Mouse (Mus musculus) E14TG2a.4 (cell line): ENCODE measurements around the gene Gpr146.

Experiments
- CTCF ChIP-seq: conservative IDR thresholded peaks from 2 replicates; pipeline ENCODE4 v1.5.1; 2014; ENCODE audit warnings: low read length
- POU5F1 ChIP-seq: IDR thresholded peaks from 2 replicates; pipeline ENCODE4 v1.6.1; 2014; ENCODE audit warnings: low read length, borderline replicate concordance

DNA sequence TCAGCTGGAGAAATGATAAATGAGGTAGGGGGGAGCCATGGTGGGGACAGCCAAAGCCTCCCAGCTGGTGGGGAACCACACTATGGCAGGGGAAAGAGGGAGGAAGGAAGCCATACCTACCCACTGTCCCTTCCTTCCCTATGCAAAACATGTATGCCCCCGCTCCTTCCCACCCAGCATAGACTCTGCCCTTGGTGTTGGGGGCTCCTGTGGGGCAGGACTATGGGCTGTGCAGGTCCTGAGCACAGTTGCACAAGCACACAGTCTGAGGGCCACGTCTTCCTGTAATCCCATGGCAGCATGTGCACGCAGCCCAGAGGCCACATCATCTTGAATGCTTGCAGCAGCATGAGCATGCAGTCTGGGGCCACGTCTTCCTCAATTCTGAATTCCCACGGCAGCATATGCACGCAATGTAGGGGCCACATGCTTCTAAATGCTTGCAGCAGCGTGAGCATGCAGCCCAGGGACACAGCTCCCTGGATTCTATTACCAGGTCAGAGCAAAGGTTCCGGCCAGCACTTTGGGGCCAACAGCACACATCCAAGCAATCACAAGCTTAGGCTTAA, 26.3 kb downstream of the Gpr146 start:
- no peak for TF ChIP-seq CTCF
- TF ChIP-seq POU5F1: no peak
